Mouse (Mus musculus): ENCODE measurements around the gene Il3. TPM values are rescaled to one million over a fixed set of nuclear protein-coding genes. Genes with fewer than 3 reads are reported as not detected.

The Il3 gene
- polyA plus RNA-seq, 1 experiment = not detected

DNA sequence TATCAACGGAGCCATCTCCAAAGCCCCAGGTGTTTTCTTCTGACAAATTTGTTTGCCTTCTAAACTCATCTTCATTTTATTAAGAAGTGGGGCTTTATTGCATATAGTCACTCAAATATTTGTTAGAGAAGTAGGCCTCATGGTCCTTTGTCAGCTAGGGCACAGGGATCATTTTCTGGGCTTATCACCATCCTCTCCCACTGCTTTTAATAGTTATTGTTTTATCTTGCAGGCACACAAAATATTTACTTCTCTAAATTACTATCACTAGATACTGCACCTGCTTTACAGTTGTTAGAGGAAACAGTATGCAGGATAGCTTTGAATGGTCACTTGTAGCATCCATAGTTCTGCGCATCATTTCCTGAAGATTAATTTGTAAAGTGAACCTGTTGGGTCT lies 25.1 kb upstream of the Il3 start:
- H3ac ChIP-seq (ENCODE audit: control insufficient read depth, insufficient read length) = no peak overlapping the region
- no peak overlapping the region for H3K4me2 ChIP-seq (ENCODE audit: low read depth)
- no peak overlapping the region for H3K4me3 ChIP-seq
- no peaks in the 10 kb centered on the region for H3K36me3 ChIP-seq (ENCODE audit: control insufficient read depth, insufficient read depth)
- H3K27me3 ChIP-seq (ENCODE audit: control insufficient read depth, insufficient read depth, insufficient read length) = no peaks in the 10 kb centered on the region
- TF ChIP-seq POLR2A (IDR thresholded peaks at IDR 0.05; ENCODE audit: insufficient read length, low read depth) = no peak
- TF ChIP-seq SRF (IDR thresholded peaks at IDR 0.05; ENCODE audit: control insufficient read depth, insufficient read length, low read depth) = no peak
- no peak for TF ChIP-seq E2F4 (IDR thresholded peaks at IDR 0.05; ENCODE audit: insufficient read depth)
- TF ChIP-seq USF1 (IDR thresholded peaks at IDR 0.05; ENCODE audit: low read depth) = no peak
- TF ChIP-seq REST (IDR thresholded peaks at IDR 0.05; ENCODE audit: insufficient read depth, insufficient read length) = no peak
- no peak for TF ChIP-seq MYOG (IDR thresholded peaks at IDR 0.05; ENCODE audit: control insufficient read depth in 1 of 3, insufficient read depth in 1 of 3, insufficient read length in 2 of 3, low read depth in 2 of 3)
- no peak for TF ChIP-seq CEBPB (IDR thresholded peaks at IDR 0.05; ENCODE audit: insufficient read depth, poor library complexity, severe bottlenecking)
- no peak for TF ChIP-seq MAX (IDR thresholded peaks at IDR 0.05; ENCODE audit: low read depth)
- TF ChIP-seq POLR2AphosphoS2 (IDR thresholded peaks at IDR 0.05; ENCODE audit: insufficient read length, low read depth) = no peak
- no peak for TF ChIP-seq TCF3 (IDR thresholded peaks at IDR 0.05; ENCODE audit: insufficient read length, low read depth)
- no peak for TF ChIP-seq MYOD1 (IDR thresholded peaks at IDR 0.05; ENCODE audit: control insufficient read depth in 1 of 3, insufficient read length in 2 of 3, low read depth in 2 of 3)
- TF ChIP-seq TCF12 (IDR thresholded peaks at IDR 0.05; ENCODE audit: insufficient read depth, poor library complexity, severe bottlenecking) = no peak
- H3K79me2 ChIP-seq (ENCODE audit: control insufficient read depth, insufficient read depth) = no peaks in the 10 kb centered on the region

DNA sequence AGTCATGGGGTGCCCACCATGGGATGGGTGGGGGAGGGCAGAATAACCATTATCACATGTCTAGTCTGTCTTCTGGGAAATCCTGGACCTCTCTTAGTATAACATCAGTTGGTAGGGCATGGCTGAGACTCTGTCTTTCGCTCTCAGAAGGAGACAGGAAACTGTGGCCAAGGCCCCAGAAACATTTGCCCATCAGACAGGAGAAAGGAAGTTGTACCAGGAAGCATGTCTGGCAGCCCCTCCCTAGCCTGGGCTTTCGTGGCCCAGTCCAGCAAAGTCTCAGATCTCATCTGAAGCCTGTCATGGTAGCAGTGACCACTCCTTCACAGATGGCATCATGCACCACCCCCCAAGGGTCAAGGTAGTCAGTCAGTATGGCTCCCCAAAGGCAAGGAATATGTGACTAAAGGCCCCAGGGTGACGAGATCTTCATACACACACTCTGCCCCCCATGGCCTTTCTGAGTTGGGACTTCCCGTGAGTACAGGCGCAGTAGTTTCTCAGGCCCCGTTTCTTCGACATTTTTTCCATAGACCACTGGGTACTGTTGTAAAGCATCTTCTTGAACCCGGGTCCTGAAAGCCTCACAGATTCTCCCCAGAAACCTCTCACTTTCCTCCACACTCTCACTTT lies 20.9 kb upstream of the Il3 start:
- H3K27me3 ChIP-seq (ENCODE audit: control insufficient read depth, insufficient read depth, insufficient read length) = no peaks in the 10 kb centered on the region
- no peaks in the 10 kb centered on the region for H3K79me2 ChIP-seq (ENCODE audit: control insufficient read depth, insufficient read depth)
- TF ChIP-seq CEBPB (IDR thresholded peaks at IDR 0.05; ENCODE audit: insufficient read depth, poor library complexity, severe bottlenecking) (no peak), USF1 (IDR thresholded peaks at IDR 0.05; ENCODE audit: low read depth) (no peak), MYOG (IDR thresholded peaks at IDR 0.05; ENCODE audit: control insufficient read depth in 1 of 3, insufficient read depth in 1 of 3, insufficient read length in 2 of 3, low read depth in 2 of 3) (no peak), REST (IDR thresholded peaks at IDR 0.05; ENCODE audit: insufficient read depth, insufficient read length) (no peak), SRF (IDR thresholded peaks at IDR 0.05; ENCODE audit: control insufficient read depth, insufficient read length, low read depth) (no peak), E2F4 (IDR thresholded peaks at IDR 0.05; ENCODE audit: insufficient read depth) (no peak), POLR2AphosphoS2 (IDR thresholded peaks at IDR 0.05; ENCODE audit: insufficient read length, low read depth) (no peak), MAX (IDR thresholded peaks at IDR 0.05; ENCODE audit: low read depth) (no peak), TCF3 (IDR thresholded peaks at IDR 0.05; ENCODE audit: insufficient read length, low read depth) (no peak), TCF12 (IDR thresholded peaks at IDR 0.05; ENCODE audit: insufficient read depth, poor library complexity, severe bottlenecking) (no peak), POLR2A (IDR thresholded peaks at IDR 0.05; ENCODE audit: insufficient read length, low read depth) (no peak), MYOD1 (IDR thresholded peaks at IDR 0.05; ENCODE audit: control insufficient read depth in 1 of 3, insufficient read length in 2 of 3, low read depth in 2 of 3) (no peak)
- no peaks in the 10 kb centered on the region for H3K36me3 ChIP-seq (ENCODE audit: control insufficient read depth, insufficient read depth)
- H3K4me3 ChIP-seq = no peak overlapping the region
- H3K4me2 ChIP-seq (ENCODE audit: low read depth) = no peak overlapping the region
- H3ac ChIP-seq (ENCODE audit: control insufficient read depth, insufficient read length) = no peak overlapping the region

DNA sequence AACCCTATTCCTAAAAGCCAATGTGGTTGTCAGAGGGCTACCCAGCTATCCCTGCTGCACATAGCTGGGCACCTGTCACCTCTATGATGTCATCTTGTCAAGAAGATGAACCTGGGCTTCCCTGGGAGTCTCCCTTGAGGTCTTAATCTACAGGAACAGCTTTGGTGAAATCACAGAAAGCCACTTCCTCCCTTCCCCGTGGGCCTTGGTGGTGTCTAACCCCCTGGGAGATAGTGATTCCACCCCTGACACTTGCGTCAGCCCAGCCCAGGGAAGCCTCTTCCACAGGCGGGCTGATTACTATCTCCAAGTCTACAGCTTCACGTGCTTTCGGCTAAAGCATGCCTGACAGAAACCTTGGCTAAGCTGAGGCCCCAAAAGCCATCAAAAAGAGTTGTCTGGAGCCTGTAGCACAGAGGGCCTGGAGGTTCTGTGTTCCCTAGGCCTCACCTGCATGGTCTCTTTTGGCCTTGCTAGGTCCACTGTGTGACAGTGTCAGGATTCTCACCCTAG lies 4.4 kb upstream of the Il3 start:
- H3K79me2 ChIP-seq (ENCODE audit: control insufficient read depth, insufficient read depth) = no peaks in the 10 kb centered on the region
- H3K27me3 ChIP-seq (ENCODE audit: control insufficient read depth, insufficient read depth, insufficient read length) = no peaks in the 10 kb centered on the region
- no peak overlapping the region for H3ac ChIP-seq (ENCODE audit: control insufficient read depth, insufficient read length)
- H3K4me3 ChIP-seq = no peak overlapping the region
- no peaks in the 10 kb centered on the region for H3K36me3 ChIP-seq (ENCODE audit: control insufficient read depth, insufficient read depth)
- no peak for TF ChIP-seq SRF (IDR thresholded peaks at IDR 0.05; ENCODE audit: control insufficient read depth, insufficient read length, low read depth)
- TF ChIP-seq MAX (IDR thresholded peaks at IDR 0.05; ENCODE audit: low read depth) = no peak
- no peak for TF ChIP-seq POLR2AphosphoS2 (IDR thresholded peaks at IDR 0.05; ENCODE audit: insufficient read length, low read depth)
- TF ChIP-seq MYOD1 (IDR thresholded peaks at IDR 0.05; ENCODE audit: control insufficient read depth in 1 of 3, insufficient read length in 2 of 3, low read depth in 2 of 3) = no peak
- no peak for TF ChIP-seq CEBPB (IDR thresholded peaks at IDR 0.05; ENCODE audit: insufficient read depth, poor library complexity, severe bottlenecking)
- no peak for TF ChIP-seq USF1 (IDR thresholded peaks at IDR 0.05; ENCODE audit: low read depth)
- TF ChIP-seq TCF3 (IDR thresholded peaks at IDR 0.05; ENCODE audit: insufficient read length, low read depth) = no peak
- no peak for TF ChIP-seq REST (IDR thresholded peaks at IDR 0.05; ENCODE audit: insufficient read depth, insufficient read length)
- TF ChIP-seq TCF12 (IDR thresholded peaks at IDR 0.05; ENCODE audit: insufficient read depth, poor library complexity, severe bottlenecking) = no peak
- no peak for TF ChIP-seq MYOG (IDR thresholded peaks at IDR 0.05; ENCODE audit: control insufficient read depth in 1 of 3, insufficient read depth in 1 of 3, insufficient read length in 2 of 3, low read depth in 2 of 3)
- no peak for TF ChIP-seq E2F4 (IDR thresholded peaks at IDR 0.05; ENCODE audit: insufficient read depth)
- no peak for TF ChIP-seq POLR2A (IDR thresholded peaks at IDR 0.05; ENCODE audit: insufficient read length, low read depth)
- H3K4me2 ChIP-seq (ENCODE audit: low read depth) = no peak overlapping the region

DNA sequence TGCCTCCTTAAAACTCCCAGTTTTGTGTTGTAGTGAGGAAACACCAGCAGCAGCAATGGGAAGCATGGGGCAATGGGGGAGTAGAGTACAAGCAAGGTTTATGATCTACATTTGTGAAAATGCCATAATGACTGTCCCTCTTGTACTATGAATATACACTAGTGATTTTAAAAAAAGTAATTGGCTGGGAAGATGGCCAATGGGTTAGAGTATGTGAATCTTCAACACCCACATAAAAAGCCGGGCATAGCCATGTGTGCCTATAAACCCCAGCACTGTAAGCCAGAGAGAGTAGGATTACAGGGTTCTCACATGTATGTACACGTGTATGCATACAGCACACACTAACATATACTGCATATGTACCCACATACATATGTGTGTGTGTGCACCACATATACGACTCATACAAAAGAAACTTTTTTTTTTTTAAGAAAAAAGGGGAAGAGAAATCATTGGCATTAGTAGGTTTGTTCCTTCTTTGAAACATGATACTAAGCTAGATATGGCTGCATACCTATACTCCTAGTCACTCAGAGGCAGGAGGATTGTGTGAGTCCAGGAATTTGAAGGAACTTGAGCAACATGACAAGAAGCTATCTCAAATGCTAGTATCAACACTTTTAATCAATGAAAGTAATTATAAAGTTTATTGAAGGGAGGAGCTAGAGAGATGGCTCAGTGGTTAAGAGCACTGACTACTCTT lies 2.3 kb upstream of the Il3 start:
- H3K36me3 ChIP-seq (ENCODE audit: control insufficient read depth, insufficient read depth) = no peaks in the 10 kb centered on the region
- H3K4me3 ChIP-seq = no peak overlapping the region
- no peak overlapping the region for H3K4me2 ChIP-seq (ENCODE audit: low read depth)
- TF ChIP-seq TCF12 (IDR thresholded peaks at IDR 0.05; ENCODE audit: insufficient read depth, poor library complexity, severe bottlenecking) (no peak), CEBPB (IDR thresholded peaks at IDR 0.05; ENCODE audit: insufficient read depth, poor library complexity, severe bottlenecking) (0 out of 2 replicates have a peak, but pooled peaks have one; percentile 3)
- no peaks in the 10 kb centered on the region for H3K79me2 ChIP-seq (ENCODE audit: control insufficient read depth, insufficient read depth)
- H3K27me3 ChIP-seq (ENCODE audit: control insufficient read depth, insufficient read depth, insufficient read length) = no peaks in the 10 kb centered on the region
- no peak overlapping the region for H3ac ChIP-seq (ENCODE audit: control insufficient read depth, insufficient read length)

Data from myocyte (in vitro differentiated cells).